Mouse (Mus musculus) liver, postnatal 0 days (tissue): Measurements from ENCODE around the gene AI661453. TPM values are rescaled to one million over a fixed set of nuclear protein-coding genes. Genes with fewer than 3 reads are reported as not detected.

Experiments
- ATAC-seq: fragments of 200-750 bp; cut with Nextera tagmentation; 2 replicates; pipeline ENCODE4 v1.8.0; 2017; ENCODE audit warnings: mild to moderate bottlenecking, moderate library complexity
- DNase-seq: peaks from one replicate; pipeline ENCODE4 v3.0.0-alpha.2; 2016
- H3K27ac ChIP-seq: fragments of 300-500 bp; sonication (generic); 2 replicates; pipeline ENCODE4 v1.5.1; 2014; ENCODE audit warnings: antibody characterized with exemption, moderate library complexity, mild to moderate bottlenecking, low read depth
- H3K27me3 ChIP-seq: fragments of 300-500 bp; sonication (generic); 2 replicates; pipeline ENCODE4 v1.6.1; 2014; ENCODE audit warnings: low read length, control low read depth, mixed read lengths; ENCODE audit not compliant: insufficient read depth
- H3K36me3 ChIP-seq: fragments of 300-500 bp; sonication (generic); replicated peaks from 2 replicates; pipeline ENCODE4 v1.6.1; 2014; ENCODE audit warnings: mild to moderate bottlenecking, control low read depth, low read length, moderate library complexity, mixed read lengths; ENCODE audit not compliant: insufficient read depth
- H3K4me1 ChIP-seq: fragments of 300-500 bp; sonication (generic); 2 replicates; pipeline ENCODE4 v1.6.1; 2014; ENCODE audit warnings: antibody characterized with exemption, mild to moderate bottlenecking, control low read depth; ENCODE audit not compliant: insufficient read depth
- H3K4me2 ChIP-seq: fragments of 300-500 bp; sonication (generic); 2 replicates; pipeline ENCODE4 v1.6.1; 2014; ENCODE audit warnings: low read depth, mild to moderate bottlenecking, low read length, moderate library complexity, mixed read lengths
- H3K4me3 ChIP-seq: fragments of 300-500 bp; sonication (generic); 2 replicates; pipeline ENCODE4 v1.5.1; 2014; ENCODE audit warnings: low read depth, low read length
- H3K9ac ChIP-seq: fragments of 300-500 bp; sonication (generic); replicated peaks from 2 replicates; pipeline ENCODE4 v1.6.1; 2014; ENCODE audit warnings: mild to moderate bottlenecking, moderate library complexity
- H3K9me3 ChIP-seq: fragments of 300-500 bp; sonication (generic); 2 replicates; pipeline ENCODE4 v1.6.1; 2016; ENCODE audit warnings: mild to moderate bottlenecking, control low read depth, low read length, mixed read lengths
- CTCF ChIP-seq: sonication (generic); IDR thresholded peaks from 2 replicates; pipeline ENCODE4 v1.5.1; 2016; ENCODE audit warnings: antibody characterized with exemption, low read depth
- EP300 ChIP-seq: IDR thresholded peaks from 2 replicates; pipeline ENCODE4 v1.6.1; 2016; ENCODE audit warnings: antibody characterized with exemption, low read depth, mild to moderate bottlenecking
- WGBS: fragments of 180-500 bp; shearing (Covaris S2); extraction: QIAGEN DNeasy Blood & Tissue Kit; methylation state at CpG from one replicate; pipeline ENCODE4 v1.1.7; 2014; ENCODE audit not compliant: insufficient replicate concordance; 5-methylcytosine and 5-hydroxymethylcytosine counted together
- polyA plus RNA-seq: library from polyadenylated mRNA; unstranded; fragments of >200 nt; fragmentation: Nextera tagmentation; extraction: Ambion mirVana; gene quantifications from 2 replicates; pipeline ENCODE4 v1.2.1, GENCODE M21; 2015

The AI661453 gene
- polyA plus RNA-seq, 1 experiment from 2014 or later, result 1.0 TPM

DNA sequence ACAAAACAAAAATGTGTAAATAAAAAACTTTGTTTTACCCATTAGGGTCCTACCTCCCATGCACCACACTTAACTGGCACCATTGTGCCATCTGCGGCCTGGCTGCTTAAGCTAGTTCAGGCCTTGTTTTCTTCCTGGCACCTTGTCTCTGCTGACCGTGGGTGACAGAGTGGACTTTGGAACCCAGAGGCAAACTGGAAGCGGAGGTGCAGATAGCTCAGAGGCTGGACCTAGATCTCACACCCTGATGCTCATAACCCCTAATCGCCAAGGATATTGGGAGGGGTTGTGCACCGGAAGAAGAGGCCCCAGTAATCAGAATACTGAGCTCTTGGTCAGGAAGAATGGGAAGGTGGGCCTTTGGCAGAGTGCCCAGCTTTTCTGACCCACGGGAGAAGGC lies 12.2 kb upstream of the AI661453 start:
- Histone ChIP-seq H3K4me1 (peaks cover 4% of the 10 kb centered on the region; the same call in 1 of the 2 replicates), H3K36me3 (no peaks in the 10 kb centered on the region), H3K4me2 (no peak overlapping the region), H3K27ac (no peak overlapping the region), H3K27me3 (no peaks in the 10 kb centered on the region), H3K4me3 (no peak overlapping the region), H3K9me3 (no peaks in the 10 kb centered on the region), H3K9ac (no peak overlapping the region)
- TF ChIP-seq EP300 (no peak), CTCF (no peak)
- DNase-seq, result no peak
- WGBS, result 44% methylated on average over 6 of the region's 6 CpGs
- ATAC-seq, result no peak

DNA sequence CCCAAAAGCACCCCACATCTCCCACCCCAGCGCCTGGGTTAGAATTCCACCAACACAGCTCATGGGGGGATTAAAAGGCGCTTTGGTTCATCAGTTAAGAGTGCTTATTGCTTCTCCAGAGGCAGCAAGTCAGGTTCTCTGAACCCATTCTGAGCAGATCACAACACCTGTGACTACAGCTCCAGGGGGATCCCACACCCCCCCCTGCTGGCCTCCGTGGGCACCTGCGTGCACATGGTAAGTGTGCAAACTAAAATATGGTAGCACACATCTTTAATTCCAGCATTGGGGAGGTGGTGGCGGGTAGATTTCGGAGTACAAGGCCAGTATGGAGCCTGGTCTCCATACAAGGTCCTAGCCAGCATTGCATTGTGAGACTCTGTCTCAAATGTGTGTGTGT lies 9.1 kb upstream of the AI661453 start:
- Histone ChIP-seq H3K27me3 (no peaks in the 10 kb centered on the region), H3K9ac (no peak overlapping the region), H3K4me2 (no peak overlapping the region), H3K9me3 (no peaks in the 10 kb centered on the region), H3K4me1 (peaks cover 4% of the 10 kb centered on the region; the same call in 1 of the 2 replicates), H3K27ac (no peak overlapping the region), H3K4me3 (no peak overlapping the region), H3K36me3 (no peaks in the 10 kb centered on the region)
- 60% methylated on average over 6 of the region's 6 CpGs for WGBS
- no peak for DNase-seq
- ATAC-seq, result no peak
- TF ChIP-seq CTCF, result peak; percentile 56
- no peak for TF ChIP-seq EP300

DNA sequence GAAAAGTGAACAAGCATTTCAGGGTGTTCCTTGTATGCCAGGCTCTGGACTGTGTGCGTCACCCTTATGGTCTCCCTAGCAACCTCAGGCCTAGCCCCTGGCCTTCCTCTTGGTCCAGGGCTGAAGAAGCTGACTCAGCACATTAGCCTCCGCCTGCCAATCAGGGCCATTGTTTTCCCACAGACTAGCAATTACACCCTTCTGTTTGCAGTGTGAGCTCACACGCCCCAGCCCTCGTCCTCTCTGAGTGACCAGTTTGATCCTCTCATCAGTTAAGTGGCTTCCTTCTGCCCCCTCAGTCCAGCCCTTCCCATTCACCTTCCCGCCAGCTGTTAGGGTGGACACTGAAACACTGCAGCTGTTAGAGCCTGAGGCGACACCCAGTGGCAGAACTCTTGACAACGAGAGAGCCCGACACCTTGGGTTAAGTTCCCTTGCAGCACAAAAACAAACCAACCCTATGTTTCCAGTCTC lies 7.5 kb upstream of the AI661453 start:
- no peak overlapping the region for H3K4me2 ChIP-seq
- H3K4me3 ChIP-seq, result no peak overlapping the region
- H3K27ac ChIP-seq, result no peak overlapping the region
- no peak overlapping the region for H3K9ac ChIP-seq
- DNase-seq, result peak; percentile 49
- no peaks in the 10 kb centered on the region for H3K9me3 ChIP-seq
- no peaks in the 10 kb centered on the region for H3K27me3 ChIP-seq
- TF ChIP-seq CTCF, result peak; percentile 63
- TF ChIP-seq EP300, result no peak
- H3K36me3 ChIP-seq, result no peaks in the 10 kb centered on the region
- H3K4me1 ChIP-seq, result peaks cover 4% of the 10 kb centered on the region; the same call in 1 of the 2 replicates
- peak; percentile 50; the same call in 1 of the 2 replicates for ATAC-seq
- 18% methylated on average over 8 of the region's 8 CpGs for WGBS

DNA sequence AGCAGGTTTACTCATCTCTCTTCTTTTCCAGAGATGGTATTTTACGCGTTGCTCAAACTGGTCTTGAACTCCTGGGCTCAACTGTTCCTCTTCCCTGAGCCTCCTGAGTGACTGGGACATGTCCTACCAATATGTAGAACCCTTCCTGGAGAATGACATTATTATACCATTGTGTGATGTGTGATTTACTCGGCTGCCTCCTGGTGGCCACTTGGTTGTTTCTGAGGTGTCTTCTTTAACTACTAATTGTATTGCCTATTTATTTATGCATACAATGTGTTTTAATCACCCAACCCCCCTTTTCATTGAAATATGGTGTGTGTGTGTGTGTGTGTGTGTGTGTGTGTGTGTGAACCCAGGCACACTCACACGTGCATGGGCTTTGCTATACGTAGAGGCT lies 5.6 kb upstream of the AI661453 start:
- H3K27ac ChIP-seq, result no peak overlapping the region
- ATAC-seq (no peak), DNase-seq (no peak)
- H3K36me3 ChIP-seq, result no peaks in the 10 kb centered on the region
- H3K4me3 ChIP-seq, result no peak overlapping the region
- TF ChIP-seq CTCF (peak; percentile 36), EP300 (no peak)
- 72% methylated on average over 5 of the region's 5 CpGs for WGBS
- no peak overlapping the region for H3K4me2 ChIP-seq
- peaks cover 4% of the 10 kb centered on the region; the same call in 1 of the 2 replicates for H3K4me1 ChIP-seq
- H3K27me3 ChIP-seq, result no peaks in the 10 kb centered on the region
- no peaks in the 10 kb centered on the region for H3K9me3 ChIP-seq
- no peak overlapping the region for H3K9ac ChIP-seq

DNA sequence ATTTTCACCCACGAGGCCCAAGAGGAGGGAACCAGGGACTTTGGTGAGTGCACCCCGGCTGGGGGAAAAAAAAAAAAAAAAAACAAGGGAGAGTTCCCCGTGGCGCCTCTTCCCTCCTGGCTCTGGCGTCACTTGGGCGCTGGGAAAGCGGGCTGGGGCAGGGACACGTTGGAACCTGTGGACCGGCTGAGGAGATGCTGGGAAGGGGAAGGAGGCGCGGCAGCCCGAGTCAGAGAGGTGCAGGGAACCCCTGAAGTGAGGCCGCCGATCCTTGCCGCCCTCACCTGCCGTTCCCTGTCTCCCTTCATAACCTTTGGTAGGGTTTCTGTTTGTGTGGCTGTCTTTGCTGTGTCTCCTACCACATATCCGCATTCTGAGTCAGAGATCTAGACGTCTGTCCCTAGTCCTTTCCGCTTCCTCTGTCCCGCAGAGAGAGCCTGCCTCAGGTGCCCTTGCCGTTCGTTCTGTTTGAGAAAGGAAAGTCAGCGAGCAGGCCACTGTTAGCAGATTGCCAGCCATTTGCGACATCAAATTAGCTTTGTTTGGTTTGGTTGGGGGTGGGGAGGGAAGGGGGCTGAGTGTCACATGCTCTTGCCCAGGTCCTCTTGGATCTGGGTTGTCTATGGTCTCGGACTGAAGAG lies 612 bp downstream of the AI661453 start, which contains the start of gene 1700001C19Rik:
Gene 1700001C19Rik, minus strand, starts transcription at position 470 of the 641 bp plus-strand sequence.
- H3K4me1 ChIP-seq, result peaks cover 52% of the 10 kb centered on the region
- peak; percentile 33 for ATAC-seq
- no peak for TF ChIP-seq EP300
- TF ChIP-seq CTCF, result no peak
- H3K9me3 ChIP-seq, result no peaks in the 10 kb centered on the region
- WGBS, result 5% methylated on average over 23 of the region's 25 CpGs
- H3K36me3 ChIP-seq, result no peaks in the 10 kb centered on the region
- H3K4me2 ChIP-seq, result peak within 1 kb of the TSS; percentile 88
- no peaks in the 10 kb centered on the region for H3K27me3 ChIP-seq
- DNase-seq, result peak; percentile 60
- peak within 1 kb of the TSS; percentile 62 for H3K4me3 ChIP-seq
- H3K9ac ChIP-seq, result peak within 1 kb of the TSS; percentile 70
- peak within 1 kb of the TSS; percentile 79 for H3K27ac ChIP-seq

DNA sequence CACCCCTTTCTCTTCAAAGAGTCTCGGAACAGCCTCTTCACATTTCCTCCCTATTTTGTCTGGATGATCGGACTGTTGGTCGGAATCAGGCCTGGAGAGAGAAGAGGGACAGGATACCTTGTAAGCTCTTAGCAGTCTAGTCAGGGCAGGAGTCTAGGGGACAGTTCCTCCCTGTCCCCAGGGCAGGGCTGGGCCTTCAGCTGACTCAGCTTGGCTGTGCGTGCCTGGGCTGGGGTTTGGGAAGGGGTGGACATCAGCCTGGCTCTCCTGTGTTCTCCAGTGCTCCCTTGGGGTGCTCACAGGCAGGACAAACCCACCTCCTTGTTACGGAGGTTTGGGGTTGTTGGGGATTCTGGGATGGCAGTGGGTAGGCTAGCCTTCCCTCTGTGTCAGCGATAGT lies 2.2 kb downstream of the AI661453 start:
- ATAC-seq (no peak), DNase-seq (no peak)
- TF ChIP-seq EP300 (no peak), CTCF (no peak)
- Histone ChIP-seq H3K4me2 (peak overlapping the region; percentile 88), H3K4me3 (no peak overlapping the region), H3K27ac (peak overlapping the region; percentile 79), H3K4me1 (peaks cover 56% of the 10 kb centered on the region), H3K27me3 (no peaks in the 10 kb centered on the region), H3K36me3 (no peaks in the 10 kb centered on the region), H3K9me3 (no peaks in the 10 kb centered on the region), H3K9ac (peak overlapping the region; percentile 30)
- WGBS, result 67% methylated on average over 6 of the region's 6 CpGs
